Comparison of ENCODE assay signal across 8 mouse cellular contexts in the genomic region with DNA sequence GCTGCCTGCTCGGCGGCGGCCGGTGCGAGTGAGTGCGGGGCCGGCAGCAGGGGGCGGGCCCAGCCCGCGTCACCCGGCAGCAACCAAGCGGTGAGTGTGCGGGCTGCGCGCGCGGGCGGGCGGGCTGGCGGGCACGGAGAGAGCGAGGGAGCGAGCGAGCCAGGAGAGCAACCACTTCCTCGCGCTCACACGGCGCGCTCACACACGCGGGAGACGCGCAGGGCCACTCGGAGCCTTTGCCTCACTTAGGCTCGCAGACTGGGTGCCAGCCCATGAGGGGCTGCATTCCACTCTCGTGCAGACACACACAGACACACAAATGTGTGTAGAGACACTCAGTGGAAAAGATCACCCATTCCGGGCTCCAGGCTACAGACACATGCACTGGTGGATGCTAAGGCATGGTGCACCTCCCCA. TPM values are rescaled to one million over a fixed set of nuclear protein-coding genes. Genes with fewer than 3 reads are reported as not detected.
A peak's percentile ranks its signal among the peaks of the same experiment; 100 is the strongest.
DNase-seq lines count a peak whose midpoint lies in the region; ATAC-seq and TF ChIP-seq lines count a peak whose summit lies in the region.

A gene (minus strand): TSS at position 21 of the 417 bp plus-strand sequence.

- peak within 1 kb of the TSS; percentile 70 for H3K4me2 ChIP-seq in hindbrain, embryonic 11.5 days (replicated peaks; ENCODE audit: low read depth, low read length)
- peak within 1 kb of the TSS; percentile 68 for H3K4me2 ChIP-seq in stomach, embryonic 14.5 days (replicated peaks; ENCODE audit: low read depth, low read length)

- peak within 1 kb of the TSS; percentile 75 for H3K4me3 ChIP-seq in ES-Bruce4 (ENCODE audit: low read depth, low read length)
- H3K4me3 ChIP-seq in hindbrain, embryonic 11.5 days (ENCODE audit: low read depth, low read length) = peak within 1 kb of the TSS; percentile 38
- H3K4me3 ChIP-seq in midbrain, embryonic 10.5 days = peak within 1 kb of the TSS; percentile 53
- H3K4me3 ChIP-seq in stomach, embryonic 14.5 days (ENCODE audit: low read depth, low read length) = peak within 1 kb of the TSS; percentile 49

- TF ChIP-seq CTCF in ES-Bruce4 (IDR thresholded peaks at IDR 0.05; ENCODE audit: low read depth, low read length) = no peak

- H3K36me3 ChIP-seq in ES-Bruce4 (ENCODE audit: control insufficient read depth, insufficient read depth, low read length, poor library complexity, severe bottlenecking) = no peaks in the 10 kb centered on the region
- H3K36me3 ChIP-seq in hindbrain, embryonic 11.5 days (ENCODE audit: control insufficient read depth, insufficient read depth, low read length) = no peaks in the 10 kb centered on the region
- H3K36me3 ChIP-seq in midbrain, embryonic 10.5 days = no peaks in the 10 kb centered on the region
- H3K36me3 ChIP-seq in stomach, embryonic 14.5 days (ENCODE audit: control insufficient read depth, insufficient read depth, low read length) = no peaks in the 10 kb centered on the region

- TF ChIP-seq EP300 in ES-Bruce4 (IDR thresholded peaks at IDR 0.05; ENCODE audit: insufficient read depth, low read depth, low read length) = no peak

- peaks cover 23% of the 10 kb centered on the region for H3K27me3 ChIP-seq in ES-Bruce4 (ENCODE audit: control insufficient read depth, insufficient read depth, low read length, poor library complexity, severe bottlenecking)
- H3K27me3 ChIP-seq in hindbrain, embryonic 11.5 days (ENCODE audit: control insufficient read depth, insufficient read depth, low read length) = peaks cover 42% of the 10 kb centered on the region
- H3K27me3 ChIP-seq in midbrain, embryonic 10.5 days (ENCODE audit: low read depth, poor library complexity, severe bottlenecking) = peaks cover 88% of the 10 kb centered on the region
- peaks cover 3% of the 10 kb centered on the region; the same call in 1 of the 2 replicates for H3K27me3 ChIP-seq in stomach, embryonic 14.5 days (ENCODE audit: control insufficient read depth, insufficient read depth, low read length)

- no peaks in the 10 kb centered on the region for H3K9me3 ChIP-seq in ES-Bruce4 (replicated peaks; ENCODE audit: control insufficient read depth, insufficient read depth, low read length, poor library complexity, severe bottlenecking)
- H3K9me3 ChIP-seq in hindbrain, embryonic 11.5 days (ENCODE audit: control insufficient read depth, low read length) = no peaks in the 10 kb centered on the region
- H3K9me3 ChIP-seq in midbrain, embryonic 10.5 days (replicated peaks) = no peaks in the 10 kb centered on the region
- H3K9me3 ChIP-seq in stomach, embryonic 14.5 days (ENCODE audit: control insufficient read depth, low read depth, low read length) = no peaks in the 10 kb centered on the region

- 4% methylated on average over 33 of the region's 37 CpGs for WGBS in hindbrain, embryonic 11.5 days
- 5% methylated on average over 36 of the region's 37 CpGs for WGBS in midbrain, embryonic 10.5 days
- WGBS in stomach, embryonic 14.5 days = 4% methylated on average over 35 of the region's 37 CpGs

- H3K4me1 ChIP-seq in ES-Bruce4 (ENCODE audit: control insufficient read depth, insufficient read depth, low read length) = no peaks in the 10 kb centered on the region
- H3K4me1 ChIP-seq in hindbrain, embryonic 11.5 days (replicated peaks; ENCODE audit: control insufficient read depth, insufficient read depth, low read length) = peaks cover 4% of the 10 kb centered on the region; the same call in 1 of the 2 replicates
- H3K4me1 ChIP-seq in midbrain, embryonic 10.5 days = peaks cover 45% of the 10 kb centered on the region
- H3K4me1 ChIP-seq in stomach, embryonic 14.5 days (ENCODE audit: control insufficient read depth, insufficient read depth, low read length) = peaks cover 11% of the 10 kb centered on the region; the same call in 1 of the 2 replicates

- H3K27ac ChIP-seq in ES-Bruce4 (ENCODE audit: insufficient read depth, low read length) = no peak within 1 kb of the TSS
- H3K27ac ChIP-seq in hindbrain, embryonic 11.5 days (ENCODE audit: low read depth, low read length) = no peak within 1 kb of the TSS
- H3K27ac ChIP-seq in midbrain, embryonic 10.5 days (replicated peaks) = peak within 1 kb of the TSS; percentile 68
- H3K27ac ChIP-seq in stomach, embryonic 14.5 days (ENCODE audit: low read length) = no peak within 1 kb of the TSS; the same call in 1 of the 2 replicates

- ATAC-seq in hindbrain, embryonic 11.5 days (ENCODE audit: low FRiP score) = peak; percentile 62
- ATAC-seq in stomach, embryonic 14.5 days (ENCODE audit: insufficient number of reproducible peaks, insufficient read depth, low FRiP score, low read depth) = peak; percentile 30

- no peak for TF ChIP-seq POLR2A in ES-Bruce4 (IDR thresholded peaks at IDR 0.05; ENCODE audit: insufficient read depth, low read length)

- peak within 1 kb of the TSS; percentile 71 for H3K9ac ChIP-seq in ES-Bruce4 (ENCODE audit: low read depth, poor library complexity, severe bottlenecking)
- H3K9ac ChIP-seq in hindbrain, embryonic 11.5 days (ENCODE audit: low read depth, low read length) = peak within 1 kb of the TSS; percentile 44
- H3K9ac ChIP-seq in stomach, embryonic 14.5 days (replicated peaks; ENCODE audit: low read depth, low read length) = peak within 1 kb of the TSS; percentile 57

- peak; percentile 57 to 59 for DNase-seq in adrenal gland, adult 18-20 months (ENCODE audit: low spot score in 2 of 2)
- DNase-seq in embryo, embryonic 9.5 days (ENCODE audit: extremely low spot score) = peak; percentile 22
- DNase-seq in hindbrain, embryonic 11.5 days (ENCODE audit: low spot score) = peak; percentile 61
- DNase-seq in left cerebral cortex, adult 8-10 months (ENCODE audit: low spot score in 2 of 2) = peak; percentile 39 to 42
- peak; percentile 42 for DNase-seq in midbrain, embryonic 10.5 days (ENCODE audit: low spot score)
- no peak for DNase-seq in MN1 (ENCODE audit: low spot score)

RNA-seq across cellular contexts. Expression of the gene that starts here (rescaled TPM):
- polyA plus RNA-seq in ES-Bruce4 (2011; ENCODE audit: insufficient read depth, insufficient read length, low read depth, missing spikeins) = 0.15 and 0.22 TPM in 2 replicates
- 10 to 100 TPM; 11.7 to 12.1 TPM for total RNA-seq in adrenal gland, adult 18-20 months (2021)
- polyA plus RNA-seq in hindbrain, embryonic 11.5 days (2014; fragmentation: Nextera tagmentation; extraction: Ambion mirVana) = 0.24 and 0.62 TPM in 2 replicates
- 10 to 100 TPM; 21.7 to 32.6 (median 24.1) TPM for total RNA-seq in left cerebral cortex, adult 8-10 months (2022)
- polyA plus RNA-seq in midbrain, embryonic 10.5 days (2016; fragmentation: Nextera tagmentation; extraction: Ambion mirVana) = 0.46 and 0.57 TPM in 2 replicates
- polyA plus RNA-seq in stomach, embryonic 14.5 days (2014; fragmentation: Nextera tagmentation; extraction: Ambion mirVana) = 2.5 and 2.6 TPM in 2 replicates

Comparison
In these comparisons a context has a peak if more than half of its experiments do, and no peak if none do; other contexts are left out.
1. Peak in DNase-seq, ATAC-seq, H3K4me3 ChIP-seq, H3K9ac ChIP-seq and H3K4me2 ChIP-seq in hindbrain, embryonic 11.5 days; RNA of the gene not detected or under 1 TPM.
2. Peak in DNase-seq, H3K4me3 ChIP-seq and H3K27ac ChIP-seq in midbrain, embryonic 10.5 days; RNA of the gene not detected or under 1 TPM.